In genomic region chr5:129909147-129909546, GRCm38 (mm10) we compare ENCODE assay signal across 9 mouse cellular contexts. TPM values are rescaled to one million over a fixed set of nuclear protein-coding genes. Genes with fewer than 3 reads are reported as not detected.
DNase-seq lines count a peak whose midpoint lies in the region; ATAC-seq and TF ChIP-seq lines count a peak whose summit lies in the region.
"Had no signal": no experiment of that assay in that cellular context is flagged by ENCODE, and none has a peak within 500 bp of the region (broad histone marks: within the 10 kb centered on the region; RNA-seq: fewer than 3 reads in every experiment).

No protein-coding gene starts in this region.

- peak overlapping the region; percentile 69 for H3K4me3 ChIP-seq in heart, embryonic 13.5 days
- peak overlapping the region; percentile 78 to 89 for H3K4me3 ChIP-seq in MEL (ENCODE audit: control insufficient read depth in 1 of 2, insufficient read depth in 1 of 2, low read depth in 2 of 2, low read length in 2 of 2)
- H3K4me3 ChIP-seq in hindbrain, embryonic 10.5 days = peak overlapping the region; percentile 75
- peak overlapping the region; percentile 26 for H3K4me3 ChIP-seq in macrophage (ENCODE audit: inconsistent target)

- DNase-seq in heart, adult 9 months (ENCODE audit: low spot score in 2 of 2) = no peak
- no peak for DNase-seq in MEL (ENCODE audit: low read depth, low spot score)
- no peak for DNase-seq in hindbrain, embryonic 10.5 days (ENCODE audit: low spot score)
- DNase-seq in urinary bladder, postnatal 4 days (ENCODE audit: low spot score in 2 of 2) = no peak
- DNase-seq in layer of hippocampus, adult 8-10 months (ENCODE audit: low spot score in 2 of 2) = no peak
- DNase-seq: kidney, adult 9 months had no signal

- no peak for TF ChIP-seq RAD21 in MEL (IDR thresholded peaks at IDR 0.05; ENCODE audit: low read depth, low read length)

- H3K79me2 ChIP-seq in MEL (ENCODE audit: control insufficient read depth, insufficient read depth, low read length, poor library complexity) = peaks cover 3% of the 10 kb centered on the region; the same call in 1 of the 2 replicates
- H3K79me2 ChIP-seq in macrophage (ENCODE audit: inconsistent target) = no peaks in the 10 kb centered on the region

- H3K4me2 ChIP-seq in heart, embryonic 13.5 days = peak overlapping the region; percentile 91

- TF ChIP-seq CTCF in MEL (IDR thresholded peaks at IDR 0.05 in 2 of 3, conservative IDR thresholded peaks at IDR 0.05 in 1 of 3; ENCODE audit: control insufficient read depth in 1 of 3, insufficient read depth in 1 of 3, low read depth in 2 of 3, low read length in 3 of 3, poor library complexity in 1 of 3, severe bottlenecking in 1 of 3) = no peak

- TF ChIP-seq EP300 in MEL (IDR thresholded peaks at IDR 0.05; ENCODE audit: low read depth in 1 of 2, low read length in 2 of 2) = no peak

- no peaks in the 10 kb centered on the region for H3K9me3 ChIP-seq in heart, embryonic 13.5 days
- no peaks in the 10 kb centered on the region for H3K9me3 ChIP-seq in MEL (replicated peaks; ENCODE audit: insufficient read depth, low read length)
- H3K9me3 ChIP-seq in hindbrain, embryonic 10.5 days = no peaks in the 10 kb centered on the region

- ATAC-seq in heart, embryonic 13.5 days (ENCODE audit: extremely low read depth, insufficient number of reproducible peaks, low FRiP score, low TSS enrichment) = no peak
- no peak for ATAC-seq in monocyte, adult 5-6 weeks (replicated peaks; ENCODE audit: insufficient number of reproducible peaks, low FRiP score, low TSS enrichment, poor library complexity, severe bottlenecking)

- no peak overlapping the region; the same call in 1 of the 2 replicates for H3K9ac ChIP-seq in heart, embryonic 13.5 days
- H3K9ac ChIP-seq in MEL (ENCODE audit: control insufficient read depth, low read depth, low read length, poor library complexity, severe bottlenecking) = peak overlapping the region; percentile 80

- 73% methylated on average over 9 of the region's 9 CpGs for WGBS in heart, embryonic 13.5 days
- 74% methylated on average over 9 of the region's 9 CpGs for WGBS in hindbrain, embryonic 10.5 days
- 67% methylated on average over 9 of the region's 9 CpGs for WGBS in macrophage (ENCODE audit: missing documents)

- no peak overlapping the region for H3K27ac ChIP-seq in heart, embryonic 13.5 days (replicated peaks)
- H3K27ac ChIP-seq in MEL (ENCODE audit: control insufficient read depth, low read depth, low read length) (no peak overlapping the region), macrophage (no peak overlapping the region)
- H3K27ac ChIP-seq in hindbrain, embryonic 10.5 days = peak overlapping the region; percentile 94

- TF ChIP-seq POLR2A in MEL (IDR thresholded peaks at IDR 0.05; ENCODE audit: control insufficient read depth in 1 of 2, insufficient read depth in 1 of 2, low read depth in 1 of 2, low read length in 2 of 2, poor library complexity in 1 of 2) = no peak

- H3K27me3 ChIP-seq in heart, embryonic 13.5 days (replicated peaks) = no peaks in the 10 kb centered on the region
- no peaks in the 10 kb centered on the region for H3K27me3 ChIP-seq in MEL (ENCODE audit: control insufficient read depth in 1 of 2, insufficient read depth in 2 of 2, low read length in 2 of 2)
- peaks cover 13% of the 10 kb centered on the region for H3K27me3 ChIP-seq in hindbrain, embryonic 10.5 days (ENCODE audit: insufficient read depth, poor library complexity, severe bottlenecking)

- H3K4me1 ChIP-seq in heart, embryonic 13.5 days = peaks cover 10% of the 10 kb centered on the region; the same call in 1 of the 2 replicates
- H3K4me1 ChIP-seq in MEL (ENCODE audit: control insufficient read depth in 1 of 2, insufficient read depth in 2 of 2, low read length in 2 of 2) = peaks cover 0 to 9% of the 10 kb centered on the region in 2 experiments; a peak in 3 of 4 replicates
- H3K4me1 ChIP-seq in hindbrain, embryonic 10.5 days (replicated peaks) = peaks cover 11% of the 10 kb centered on the region

- no peaks in the 10 kb centered on the region for H3K36me3 ChIP-seq in heart, embryonic 13.5 days
- H3K36me3 ChIP-seq in MEL (ENCODE audit: control insufficient read depth in 1 of 2, insufficient read depth in 2 of 2, low read length in 2 of 2) (peaks cover 0 to 12% of the 10 kb centered on the region in 2 experiments; a peak in 2 of 4 replicates), macrophage (ENCODE audit: inconsistent target) (no peaks in the 10 kb centered on the region)
- H3K36me3 ChIP-seq in hindbrain, embryonic 10.5 days = no peaks in the 10 kb centered on the region

RNA-seq across cellular contexts. Expression of gene Nupr1l, which starts 0.8 kb away (rescaled TPM):
- polyA plus RNA-seq in heart, embryonic 13.5 days (2015; fragmentation: Nextera tagmentation; extraction: Ambion mirVana) = 1.6 and 1.7 TPM in 2 replicates
- total RNA-seq in MEL (2012; rRNA removed) = 0.59 and 1.2 TPM in 2 replicates
- polyA plus RNA-seq in MEL (2012; ENCODE audit: insufficient read depth in 1 of 2, insufficient read length in 2 of 2, low read depth in 1 of 2, low replicate concordance in 2 of 2, missing spikeins in 1 of 2) (under 1 TPM in 1 of 2 experiments, not detected in 1; 0.88 TPM), macrophage (2018) (0.11 to 1.1 TPM (median 0.14 TPM) in 3 replicates)
- polyA plus RNA-seq in hindbrain, embryonic 10.5 days (2016; fragmentation: Nextera tagmentation; extraction: Ambion mirVana) = 3.5 and 4.3 TPM in 2 replicates
- 1 to 10 TPM in 13 of 26 experiments, under 1 TPM in 10, not detected in 3; 0.42 to 8.4 (median 1.2) TPM for total RNA-seq in macrophage (2018; cell fraction: chromatin; rRNA removed)
- total RNA-seq in macrophage (2018; cell fraction: cytosol; rRNA removed) = 1 to 10 TPM in 7 of 26 experiments, under 1 TPM in 18, not detected in 1; 0.31 to 2.4 (median 0.69) TPM
- 10 to 100 TPM in 2 of 26 experiments, 1 to 10 TPM in 12, under 1 TPM in 8, not detected in 4; 0.35 to 17.5 (median 1.5) TPM for total RNA-seq in macrophage (2018; cell fraction: nucleus; rRNA removed)
- 0.48 to 4.0 TPM (median 1.9 TPM) in 3 replicates for total RNA-seq in monocyte, adult 5-6 weeks (2017)
- 1 to 10 TPM; 1.8 to 8.3 (median 2.2) TPM for total RNA-seq in layer of hippocampus, adult 8-10 months (2022)

RNA-seq across cellular contexts. Expression of gene Phkg1, which starts 10.8 kb away (rescaled TPM):
- 0.76 and 1.4 TPM in 2 replicates for polyA plus RNA-seq in heart, embryonic 13.5 days (2015; fragmentation: Nextera tagmentation; extraction: Ambion mirVana)
- 0.26 and 0.62 TPM in 2 replicates for total RNA-seq in MEL (2012; rRNA removed)
- polyA plus RNA-seq in MEL (2012; ENCODE audit: insufficient read depth in 1 of 2, insufficient read length in 2 of 2, low read depth in 1 of 2, low replicate concordance in 2 of 2, missing spikeins in 1 of 2) = under 1 TPM in 1 of 2 experiments, not detected in 1; 0.72 TPM
- polyA plus RNA-seq in hindbrain, embryonic 10.5 days (2016; fragmentation: Nextera tagmentation; extraction: Ambion mirVana) = 0.10 and 0.26 TPM in 2 replicates
- total RNA-seq in macrophage (2018; cell fraction: chromatin; rRNA removed) = 1 to 10 TPM in 2 of 26 experiments, under 1 TPM in 10, not detected in 14; 0.29 to 1.6 (median 0.67) TPM
- total RNA-seq in macrophage (2018; cell fraction: cytosol; rRNA removed) = under 1 TPM in 2 of 26 experiments, not detected in 24; 0.09 to 0.10 TPM
- under 1 TPM in 4 of 26 experiments, not detected in 22; 0.24 to 0.55 (median 0.33) TPM for total RNA-seq in macrophage (2018; cell fraction: nucleus; rRNA removed)
- not detected in 3 replicates for polyA plus RNA-seq in macrophage (2018)
- total RNA-seq in monocyte, adult 5-6 weeks (2017) = 0.75 TPM in 1 of 3 replicates, not detected in the others
- total RNA-seq in layer of hippocampus, adult 8-10 months (2022) = 10 to 100 TPM; 24.4 to 26.8 (median 25.6) TPM

RNA-seq across cellular contexts. Expression of gene Zbed5, which starts 13.6 kb away (rescaled TPM):
- polyA plus RNA-seq in heart, embryonic 13.5 days (2015; fragmentation: Nextera tagmentation; extraction: Ambion mirVana) = 3.3 and 3.9 TPM in 2 replicates
- 2.5 and 4.2 TPM in 2 replicates for total RNA-seq in MEL (2012; rRNA removed)
- polyA plus RNA-seq in MEL (2012; ENCODE audit: insufficient read depth in 1 of 2, insufficient read length in 2 of 2, low read depth in 1 of 2, low replicate concordance in 2 of 2, missing spikeins in 1 of 2) (1 to 10 TPM in 1 of 2 experiments, not detected in 1; 4.0 TPM), macrophage (2018) (0.23 to 0.46 TPM (median 0.32 TPM) in 3 replicates)
- polyA plus RNA-seq in hindbrain, embryonic 10.5 days (2016; fragmentation: Nextera tagmentation; extraction: Ambion mirVana) = 6.2 and 6.7 TPM in 2 replicates
- 1 to 10 TPM in 5 of 26 experiments, under 1 TPM in 12, not detected in 9; 0.33 to 2.4 (median 0.77) TPM for total RNA-seq in macrophage (2018; cell fraction: chromatin; rRNA removed)
- total RNA-seq in macrophage (2018; cell fraction: cytosol; rRNA removed) = under 1 TPM; 0.07 to 0.62 (median 0.22) TPM
- total RNA-seq in macrophage (2018; cell fraction: nucleus; rRNA removed) = 1 to 10 TPM in 4 of 26 experiments, under 1 TPM in 15, not detected in 7; 0.22 to 1.9 (median 0.65) TPM
- total RNA-seq in monocyte, adult 5-6 weeks (2017) = 0.68 to 2.2 TPM in 2 of 3 replicates, not detected in the other
- 1 to 10 TPM; 7.0 to 7.7 (median 7.2) TPM for total RNA-seq in layer of hippocampus, adult 8-10 months (2022)

RNA-seq across cellular contexts. Expression of gene Chchd2, which starts 21.9 kb away (rescaled TPM):
- 837 and 1,007 TPM in 2 replicates for polyA plus RNA-seq in heart, embryonic 13.5 days (2015; fragmentation: Nextera tagmentation; extraction: Ambion mirVana)
- 905 and 951 TPM in 2 replicates for total RNA-seq in MEL (2012; rRNA removed)
- polyA plus RNA-seq in MEL (2012; ENCODE audit: insufficient read depth in 1 of 2, insufficient read length in 2 of 2, low read depth in 1 of 2, low replicate concordance in 2 of 2, missing spikeins in 1 of 2) = 100 to 1,000 TPM in 1 of 2 experiments, not detected in 1; 588 TPM
- 1,092 and 1,098 TPM in 2 replicates for polyA plus RNA-seq in hindbrain, embryonic 10.5 days (2016; fragmentation: Nextera tagmentation; extraction: Ambion mirVana)
- 10 to 100 TPM; 11.3 to 42.6 (median 18.5) TPM for total RNA-seq in macrophage (2018; cell fraction: chromatin; rRNA removed)
- total RNA-seq in macrophage (2018; cell fraction: cytosol; rRNA removed) = 100 to 1,000 TPM; 172 to 282 (median 238) TPM
- total RNA-seq in macrophage (2018; cell fraction: nucleus; rRNA removed) = 10 to 100 TPM; 24.4 to 67.5 (median 39.3) TPM
- 61.0 to 327 TPM (median 283 TPM) in 3 replicates for polyA plus RNA-seq in macrophage (2018)
- total RNA-seq in monocyte, adult 5-6 weeks (2017) = 183 to 342 TPM (median 299 TPM) in 3 replicates
- 100 to 1,000 TPM; 410 to 438 (median 418) TPM for total RNA-seq in layer of hippocampus, adult 8-10 months (2022)

RNA-seq across cellular contexts. Expression of gene Vkorc1l1, which starts 32.6 kb away (rescaled TPM):
- polyA plus RNA-seq in heart, embryonic 13.5 days (2015; fragmentation: Nextera tagmentation; extraction: Ambion mirVana) = 13.7 and 14.3 TPM in 2 replicates
- total RNA-seq in MEL (2012; rRNA removed) = 22.9 and 24.2 TPM in 2 replicates
- polyA plus RNA-seq in MEL (2012; ENCODE audit: insufficient read depth in 1 of 2, insufficient read length in 2 of 2, low read depth in 1 of 2, low replicate concordance in 2 of 2, missing spikeins in 1 of 2) (10 to 100 TPM in 1 of 2 experiments, not detected in 1; 42.4 TPM), macrophage (2018) (13.1 to 24.0 TPM (median 20.1 TPM) in 3 replicates)
- polyA plus RNA-seq in hindbrain, embryonic 10.5 days (2016; fragmentation: Nextera tagmentation; extraction: Ambion mirVana) = 32.1 and 32.4 TPM in 2 replicates
- 10 to 100 TPM in 16 of 26 experiments, 1 to 10 TPM in 10; 4.7 to 20.3 (median 10.9) TPM for total RNA-seq in macrophage (2018; cell fraction: chromatin; rRNA removed)
- 10 to 100 TPM in 25 of 26 experiments, 1 to 10 TPM in 1; 8.8 to 21.0 (median 13.5) TPM for total RNA-seq in macrophage (2018; cell fraction: cytosol; rRNA removed)
- total RNA-seq in macrophage (2018; cell fraction: nucleus; rRNA removed) = 10 to 100 TPM in 23 of 26 experiments, 1 to 10 TPM in 3; 7.2 to 31.5 (median 13.5) TPM
- 9.4 to 13.4 TPM (median 9.6 TPM) in 3 replicates for total RNA-seq in monocyte, adult 5-6 weeks (2017)
- total RNA-seq in layer of hippocampus, adult 8-10 months (2022) = 10 to 100 TPM; 43.6 to 50.2 (median 45.9) TPM

Comparison
In these comparisons a context has a peak if more than half of its experiments do, and no peak if none do; other contexts are left out.
1. H3K4me3 ChIP-seq: peak in every context shown above with its lines; median percentile 84 in MEL; 75 in hindbrain, embryonic 10.5 days; 69 in heart, embryonic 13.5 days; 26 in macrophage.